Mouse (Mus musculus): Measurements from ENCODE around the gene Otx1.

- TF ChIP-seq CTCF (IDR thresholded peaks at IDR 0.05; ENCODE audit: insufficient read depth, low read depth, low read length), result no peak
- TF ChIP-seq POLR2A (IDR thresholded peaks at IDR 0.05; ENCODE audit: insufficient read depth, low read depth, low read length), result no peak
Measured at GRCm38 (mm10) chr11:21998141-21999047, 4.3 kb downstream of the Otx1 start.
